Mouse (Mus musculus): ENCODE measurements around the gene Zfp668. TPM values are rescaled to one million over a fixed set of nuclear protein-coding genes. Genes with fewer than 3 reads are reported as not detected.
A peak's percentile ranks its signal among the peaks of the same experiment; 100 is the strongest.

Gene Zfp668
- total and polyA plus RNA-seq, 3 experiments: 2.4 to 8.6 (median 5.9) TPM

GRCm38 (mm10) chr7:127874812-127875626 is 1.6 kb downstream of the Zfp668 start:
- Histone ChIP-seq H3K9me3 (replicated peaks; ENCODE audit: low read length) (peaks cover 18% of the 10 kb centered on the region), H3K9ac (ENCODE audit: insufficient read depth, low read depth) (peak overlapping the region; percentile 87; the same call in 1 of the 2 replicates), H3K4me2 (ENCODE audit: insufficient read depth, low read depth, poor library complexity, severe bottlenecking) (peak overlapping the region; percentile 89), H3K4me3 (replicated peaks in 1 of 3; ENCODE audit: low read depth in 2 of 3, low read length in 2 of 3, poor library complexity in 1 of 3) (peak overlapping the region; percentile 66 to 99 (median 98)), H3K27me3 (replicated peaks) (no peaks in the 10 kb centered on the region), H3K36me3 (replicated peaks in 1 of 2; ENCODE audit: control insufficient read depth in 1 of 2, insufficient read depth in 1 of 2, low read length in 1 of 2) (peaks cover 18 to 47% of the 10 kb centered on the region in 2 experiments), H3K4me1 (ENCODE audit: control insufficient read depth in 1 of 2, insufficient read depth in 2 of 2) (peaks cover 6 to 33% of the 10 kb centered on the region in 2 experiments), H3K27ac (ENCODE audit: insufficient read depth, low read depth) (no peak overlapping the region), H3K79me2 (replicated peaks; ENCODE audit: control insufficient read depth, extremely low read depth, insufficient read depth, poor library complexity, severe bottlenecking) (peaks cover 27% of the 10 kb centered on the region)
- no peak for DNase-seq (ENCODE audit: extremely low read depth)
- dilution Hi-C loops (cut with MboI; ENCODE audit: extremely low pct_ligation_motif_present, extremely low pct_unique_long_range_greater_than_20kb, low sequenced_read_pairs): no loop called here
- in situ Hi-C loops (cut with MboI; ENCODE audit: low pct_ligation_motif_present, low pct_unique_long_range_greater_than_20kb, low sequenced_read_pairs): no loop called here
- TF ChIP-seq GABPA (IDR thresholded peaks at IDR 0.05; ENCODE audit: insufficient replicate concordance, low read depth, low read length) (no peak), MAX (IDR thresholded peaks at IDR 0.05; ENCODE audit: low read length) (no peak), NELFE (IDR thresholded peaks at IDR 0.05; ENCODE audit: low read depth, low read length) (no peak), ZNF384 (IDR thresholded peaks at IDR 0.05; ENCODE audit: low read depth, low read length) (peak; percentile 70), ZMIZ1 (IDR thresholded peaks at IDR 0.05; ENCODE audit: low read depth, low read length) (no peak)

GRCm38 (mm10) chr7:127870136-127870821 is 6.3 kb downstream of the Zfp668 start:
- H3K4me3 ChIP-seq (replicated peaks in 1 of 3; ENCODE audit: low read depth in 2 of 3, low read length in 2 of 3, poor library complexity in 1 of 3): no peak overlapping the region
- peaks cover 28 to 70% of the 10 kb centered on the region in 2 experiments for H3K36me3 ChIP-seq (replicated peaks in 1 of 2; ENCODE audit: control insufficient read depth in 1 of 2, insufficient read depth in 1 of 2, low read length in 1 of 2)

GRCm38 (mm10) chr7:127869149-127869810 is 7.3 kb downstream of the Zfp668 start:
- peaks cover 28 to 80% of the 10 kb centered on the region in 2 experiments for H3K36me3 ChIP-seq (replicated peaks in 1 of 2; ENCODE audit: control insufficient read depth in 1 of 2, insufficient read depth in 1 of 2, low read length in 1 of 2)
- H3K27me3 ChIP-seq (replicated peaks): no peaks in the 10 kb centered on the region
- peaks cover 0 to 21% of the 10 kb centered on the region in 2 experiments; a peak in 2 of 4 replicates for H3K4me1 ChIP-seq (ENCODE audit: control insufficient read depth in 1 of 2, insufficient read depth in 2 of 2)
- no peaks in the 10 kb centered on the region for H3K9me3 ChIP-seq (replicated peaks; ENCODE audit: low read length)
- dilution Hi-C loops (cut with MboI; ENCODE audit: extremely low pct_ligation_motif_present, extremely low pct_unique_long_range_greater_than_20kb, low sequenced_read_pairs) (no loop called here), in situ Hi-C loops (cut with MboI; ENCODE audit: low pct_ligation_motif_present, low pct_unique_long_range_greater_than_20kb, low sequenced_read_pairs) (no loop called here)
- H3K4me3 ChIP-seq (replicated peaks in 1 of 3; ENCODE audit: low read depth in 2 of 3, low read length in 2 of 3, poor library complexity in 1 of 3): no peak overlapping the region
- no peak for DNase-seq (ENCODE audit: extremely low read depth)
- peaks cover 3% of the 10 kb centered on the region for H3K79me2 ChIP-seq (replicated peaks; ENCODE audit: control insufficient read depth, extremely low read depth, insufficient read depth, poor library complexity, severe bottlenecking)
- no peak overlapping the region for H3K9ac ChIP-seq (ENCODE audit: insufficient read depth, low read depth)
- H3K27ac ChIP-seq (ENCODE audit: insufficient read depth, low read depth): no peak overlapping the region
- no peak for TF ChIP-seq MAFK (IDR thresholded peaks at IDR 0.05; ENCODE audit: insufficient replicate concordance, low read length)
- TF ChIP-seq USF2 (conservative IDR thresholded peaks at IDR 0.05; ENCODE audit: low read depth, low read length): no peak
- no peak overlapping the region for H3K4me2 ChIP-seq (ENCODE audit: insufficient read depth, low read depth, poor library complexity, severe bottlenecking)

More at GRCm38 (mm10) chr7:127870136-127870821, 6.3 kb downstream of the Zfp668 start:
- peak; percentile 14 for DNase-seq (ENCODE audit: extremely low read depth)
- in situ Hi-C loops (cut with MboI; ENCODE audit: low pct_ligation_motif_present, low pct_unique_long_range_greater_than_20kb, low sequenced_read_pairs): no loop called here
- Histone ChIP-seq H3K27ac (ENCODE audit: insufficient read depth, low read depth) (no peak overlapping the region), H3K79me2 (replicated peaks; ENCODE audit: control insufficient read depth, extremely low read depth, insufficient read depth, poor library complexity, severe bottlenecking) (peaks cover 12% of the 10 kb centered on the region), H3K4me1 (ENCODE audit: control insufficient read depth in 1 of 2, insufficient read depth in 2 of 2) (peaks cover 0 to 26% of the 10 kb centered on the region in 2 experiments; a peak in 2 of 4 replicates), H3K9me3 (replicated peaks; ENCODE audit: low read length) (no peaks in the 10 kb centered on the region), H3K27me3 (replicated peaks) (no peaks in the 10 kb centered on the region), H3K4me2 (ENCODE audit: insufficient read depth, low read depth, poor library complexity, severe bottlenecking) (no peak overlapping the region), H3K9ac (ENCODE audit: insufficient read depth, low read depth) (no peak overlapping the region)
- dilution Hi-C loops (cut with MboI; ENCODE audit: extremely low pct_ligation_motif_present, extremely low pct_unique_long_range_greater_than_20kb, low sequenced_read_pairs): no loop called here
- TF ChIP-seq MXI1 (IDR thresholded peaks at IDR 0.05; ENCODE audit: low read depth, low read length) (no peak), SMC3 (IDR thresholded peaks at IDR 0.05; ENCODE audit: low read depth, low read length) (peak; percentile 35), CTCF (conservative IDR thresholded peaks at IDR 0.05 in 1 of 2, IDR thresholded peaks at IDR 0.05 in 1 of 2; ENCODE audit: low read depth in 2 of 2, low read length in 2 of 2) (peak in 1 of 2 experiments; percentile 77; a peak in 3 of 4 replicates), RAD21 (IDR thresholded peaks at IDR 0.05; ENCODE audit: low read depth, low read length) (peak; percentile 5)

All from CH12.LX (cell line).